Mouse (Mus musculus) embryonic fibroblast, embryonic 13.5 days (primary cell): ENCODE data around the gene Pinlyp. TPM values are rescaled to one million over a fixed set of nuclear protein-coding genes. Genes with fewer than 3 reads are reported as not detected.
"Not testable (repeated sequence)": the region's sequence is repeated elsewhere in the genome, so short reads cannot be mapped to it uniquely, and the experiment has no call there.

ENCODE experiments used
- H3K27ac ChIP-seq: 2 replicates; pipeline ENCODE4 v1.5.1; 2012; ENCODE audit warnings: low read length, control low read depth, inconsistent platforms; ENCODE audit not compliant: insufficient read depth
- H3K4me1 ChIP-seq: 2 replicates; pipeline ENCODE4 v1.6.1; 2011; ENCODE audit warnings: low read length; ENCODE audit not compliant: control insufficient read depth, insufficient read depth
- H3K4me3 ChIP-seq: 2 replicates; pipeline ENCODE4 v1.5.1; 2011; ENCODE audit warnings: mild to moderate bottlenecking, control low read depth, low read length; ENCODE audit not compliant: insufficient read depth
- CTCF ChIP-seq: IDR thresholded peaks from 2 replicates; pipeline ENCODE4 v1.5.1; 2011; ENCODE audit warnings: mild to moderate bottlenecking, control low read depth, low read length, moderate library complexity, borderline replicate concordance; ENCODE audit not compliant: insufficient read depth
- POLR2A ChIP-seq: IDR thresholded peaks from 2 replicates; pipeline ENCODE4 v1.6.1; 2011; ENCODE audit warnings: low read depth, mild to moderate bottlenecking, control low read depth, low read length, moderate library complexity
- polyA plus RNA-seq: library from polyadenylated mRNA; stranded (reverse); fragments of >200 nt; gene quantifications from 2 replicates; pipeline ENCODE4 v1.2.4, GENCODE M21; 2011; ENCODE audit warnings: low read depth; ENCODE audit not compliant: missing spikeins, insufficient read length

The Pinlyp gene
- polyA plus RNA-seq, 1 experiment, result not detected

DNA sequence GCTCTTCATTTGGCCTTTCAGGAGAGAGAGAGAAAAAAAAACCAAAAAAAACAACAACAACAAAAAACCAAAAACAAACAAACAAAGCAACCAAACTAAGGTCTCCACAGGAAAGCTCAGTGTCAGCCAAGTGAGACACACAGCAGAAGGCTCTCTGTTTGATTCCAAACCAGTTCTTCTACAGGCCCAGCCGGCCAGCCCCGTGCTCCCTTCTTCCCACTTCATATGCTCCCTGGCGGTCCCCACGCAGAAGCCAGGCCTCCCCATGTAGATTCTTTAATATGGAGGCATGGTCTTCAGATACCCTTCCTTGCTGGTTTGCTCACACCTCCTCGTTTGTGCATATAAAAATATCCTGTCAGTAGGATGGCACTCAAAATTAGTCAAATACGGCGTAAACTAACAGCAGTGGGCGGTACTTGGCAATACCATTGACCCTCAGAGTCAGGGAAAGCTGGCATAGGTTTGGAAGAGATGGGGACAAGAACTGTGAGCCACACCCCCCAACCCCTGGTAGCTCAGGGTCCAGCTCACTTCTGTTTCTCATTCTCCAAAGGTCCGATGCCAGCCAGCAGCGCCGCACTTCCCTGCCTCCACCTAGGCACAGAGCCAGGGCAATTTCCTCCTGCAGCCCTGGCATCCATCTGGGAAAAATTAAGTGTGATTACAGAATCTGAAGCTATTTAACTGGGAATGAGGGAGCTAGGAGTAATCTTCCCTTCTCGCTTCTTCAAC is 20.1 kb downstream of the Pinlyp start:
- Histone ChIP-seq H3K4me3 (no peak overlapping the region), H3K4me1 (0 out of 2 replicates have a peak, but pooled peaks cover 2% of the 10 kb centered on the region), H3K27ac (no peak overlapping the region)
- TF ChIP-seq POLR2A, result no peak
- TF ChIP-seq CTCF, result no peak

DNA sequence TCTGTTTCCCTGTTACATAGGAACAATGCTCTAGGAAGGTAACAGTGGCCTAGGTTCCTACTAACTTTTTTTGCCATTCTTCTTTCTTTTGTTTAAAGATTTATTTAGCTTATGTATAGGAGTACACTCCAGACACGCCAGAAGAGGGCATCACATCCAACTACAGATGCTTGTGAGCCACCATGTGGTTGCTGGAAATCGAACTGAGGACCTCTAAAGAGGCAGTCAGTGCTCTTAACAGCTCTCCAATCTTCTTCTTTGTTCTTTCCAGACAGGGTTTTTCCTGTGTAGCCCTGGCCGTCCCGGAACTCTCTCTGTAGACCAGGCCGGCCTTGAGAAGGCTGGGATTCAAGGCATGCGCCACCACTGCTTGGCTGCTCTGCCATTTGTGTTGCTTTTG is 20.9 kb downstream of the Pinlyp start:
- TF ChIP-seq POLR2A, result no peak
- no peak for TF ChIP-seq CTCF
- Histone ChIP-seq H3K27ac (no peak overlapping the region), H3K4me1 (0 out of 2 replicates have a peak, but pooled peaks cover 2% of the 10 kb centered on the region), H3K4me3 (no peak overlapping the region)

DNA sequence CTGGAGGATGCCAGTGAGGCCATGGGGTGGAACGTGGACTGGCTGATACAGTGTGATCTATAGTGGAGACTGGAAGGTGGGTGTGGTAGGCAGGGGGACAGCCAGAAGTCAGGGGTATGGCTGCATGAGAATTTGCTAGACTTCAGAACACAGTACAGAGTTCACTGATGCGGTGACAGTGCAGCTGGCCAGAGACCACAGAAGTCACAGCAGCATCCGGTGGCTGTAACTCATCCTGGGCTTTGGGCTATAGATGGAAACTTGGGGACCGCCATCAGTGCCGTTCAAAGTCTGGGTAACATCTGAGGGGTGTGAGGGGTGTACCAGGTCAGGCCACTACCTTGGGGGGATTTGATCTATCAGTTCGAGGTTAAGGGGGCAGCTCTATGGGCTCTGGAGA is 22.2 kb downstream of the Pinlyp start:
- H3K4me1 ChIP-seq, result no peaks in the 10 kb centered on the region
- no peak overlapping the region for H3K27ac ChIP-seq
- H3K4me3 ChIP-seq, result no peak overlapping the region
- no peak for TF ChIP-seq POLR2A
- no peak for TF ChIP-seq CTCF

DNA sequence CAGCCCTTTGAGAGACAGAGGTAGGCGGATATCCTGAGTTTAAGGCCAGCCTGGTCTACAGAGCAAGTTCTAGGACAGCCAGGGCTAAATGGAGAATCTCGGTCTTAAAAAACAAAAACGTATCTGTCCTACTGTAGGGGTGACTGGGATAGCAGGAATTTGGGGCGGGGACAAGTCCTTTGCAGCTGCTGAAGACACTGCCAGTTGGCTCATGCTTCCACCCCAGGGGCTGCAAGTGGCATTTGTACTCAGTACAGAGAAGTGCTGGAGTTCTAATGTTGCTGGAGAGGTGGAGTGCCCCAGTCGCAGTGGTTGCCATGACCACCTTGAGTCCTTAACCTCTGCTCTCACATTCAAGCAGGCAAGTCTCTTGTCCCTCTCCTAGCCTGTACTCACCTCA is 23.1 kb downstream of the Pinlyp start:
- H3K27ac ChIP-seq, result no peak overlapping the region
- H3K4me1 ChIP-seq, result no peaks in the 10 kb centered on the region
- no peak for TF ChIP-seq CTCF
- no peak for TF ChIP-seq POLR2A
- H3K4me3 ChIP-seq, result no peak overlapping the region

DNA sequence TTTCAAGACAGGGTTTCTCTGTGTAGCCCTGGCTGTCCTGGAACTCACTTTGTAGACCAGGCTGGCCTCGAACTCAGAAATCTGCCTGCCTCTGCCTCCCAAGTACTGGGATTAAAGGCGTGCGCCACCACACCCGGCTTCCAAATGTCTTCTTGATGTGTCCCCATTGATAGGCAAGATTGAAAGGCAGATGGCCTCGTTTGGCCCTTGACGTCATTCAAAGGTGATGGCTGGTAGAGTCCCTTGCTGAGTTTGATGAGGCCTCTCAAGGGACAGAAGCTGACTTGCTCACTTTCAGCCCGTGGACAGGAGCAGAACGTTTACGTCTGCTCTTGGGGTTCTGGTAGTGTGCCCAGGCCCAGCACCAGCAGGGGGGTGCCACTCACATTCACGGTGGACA is 25.9 kb downstream of the Pinlyp start:
- not testable (repeated sequence) for H3K4me1 ChIP-seq, H3K4me3 ChIP-seq, H3K27ac ChIP-seq

DNA sequence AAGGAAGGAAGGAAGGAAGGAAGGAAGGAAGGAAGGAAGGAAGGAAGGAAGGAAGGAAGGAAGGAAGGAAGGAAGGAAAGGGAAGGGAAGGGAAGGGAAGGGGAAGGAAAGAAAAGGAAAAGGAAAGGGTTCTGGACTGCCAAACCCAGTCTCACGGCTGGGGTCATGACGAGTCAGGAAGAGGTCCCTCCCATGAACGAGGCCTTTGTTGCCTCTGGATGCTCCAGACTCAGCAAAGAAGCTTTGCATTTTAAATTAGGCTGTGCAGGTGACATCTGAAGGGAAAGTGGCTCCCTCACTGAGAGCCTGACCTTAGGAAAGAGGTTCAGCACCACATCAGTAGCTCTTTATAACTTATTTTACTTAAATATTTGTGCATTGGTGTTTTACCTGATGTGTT is 26.8 kb downstream of the Pinlyp start:
- Histone ChIP-seq H3K4me3 (no peak overlapping the region), H3K27ac (no peak overlapping the region), H3K4me1 (no peaks in the 10 kb centered on the region)
- TF ChIP-seq POLR2A (no peak), CTCF (no peak)

DNA sequence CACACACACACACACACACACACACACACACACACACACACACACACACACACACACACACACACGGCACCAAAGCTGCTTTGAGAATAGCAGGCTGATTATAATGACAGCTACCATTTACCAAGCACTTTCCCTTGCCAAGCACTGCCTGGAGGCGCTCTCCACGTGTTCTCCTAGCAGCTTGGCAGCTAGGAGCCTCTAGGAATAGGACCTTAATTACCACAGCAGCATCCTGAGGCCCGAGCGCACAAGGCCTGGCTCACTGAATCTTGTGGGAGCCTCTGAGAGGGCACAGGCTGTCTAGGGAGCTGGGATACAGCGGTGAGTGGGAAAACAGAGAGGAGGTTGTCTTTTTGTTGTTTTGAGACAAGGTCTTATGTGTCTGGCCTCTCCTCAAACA is 28.3 kb downstream of the Pinlyp start:
- Histone ChIP-seq H3K4me1 (no peaks in the 10 kb centered on the region), H3K27ac (no peak overlapping the region), H3K4me3 (no peak overlapping the region)
- TF ChIP-seq CTCF, result no peak
- TF ChIP-seq POLR2A, result no peak

DNA sequence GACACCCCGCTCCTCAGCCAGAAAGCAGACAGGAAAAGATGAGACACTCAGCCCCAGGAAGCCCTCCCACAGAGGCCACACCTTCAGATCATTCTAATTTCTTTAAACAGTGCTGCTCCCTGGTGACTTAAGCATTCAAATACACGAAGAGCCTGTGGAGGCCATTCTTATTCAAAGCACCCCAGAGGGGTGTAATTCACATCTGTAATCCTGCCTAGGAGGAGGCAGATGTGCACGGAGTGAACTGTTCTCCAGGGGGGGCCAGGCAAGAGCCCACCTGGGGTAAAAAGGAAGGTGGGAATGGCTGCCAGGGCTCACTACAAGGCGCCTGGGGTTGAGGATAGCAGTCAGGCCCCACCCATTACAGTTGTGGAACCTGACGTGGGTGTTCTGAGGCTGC is 28.8 kb downstream of the Pinlyp start:
- TF ChIP-seq CTCF (no peak), POLR2A (no peak)
- Histone ChIP-seq H3K27ac (no peak overlapping the region), H3K4me3 (no peak overlapping the region), H3K4me1 (no peaks in the 10 kb centered on the region)

DNA sequence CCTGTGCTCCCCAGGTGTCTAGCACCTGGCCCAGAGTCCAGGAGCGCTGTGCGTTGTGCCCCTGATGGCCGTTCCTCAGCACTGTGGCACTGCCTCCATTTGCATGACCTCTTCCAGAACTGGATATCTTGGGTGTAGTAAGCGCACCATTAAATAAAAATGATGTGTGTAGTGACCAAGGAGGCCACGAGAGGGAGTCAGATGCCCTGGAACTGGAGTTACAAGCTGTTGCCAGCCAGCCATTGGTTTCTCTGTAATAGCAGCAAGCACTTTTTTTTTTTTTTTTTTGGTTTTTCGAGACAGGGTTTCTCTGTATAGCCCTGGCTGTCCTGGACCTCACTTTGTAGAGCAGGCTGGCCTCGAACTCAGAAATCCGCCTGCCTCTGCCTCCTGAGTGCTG is 29.6 kb downstream of the Pinlyp start:
- not testable (repeated sequence) for H3K4me1 ChIP-seq, H3K4me3 ChIP-seq, H3K27ac ChIP-seq

DNA sequence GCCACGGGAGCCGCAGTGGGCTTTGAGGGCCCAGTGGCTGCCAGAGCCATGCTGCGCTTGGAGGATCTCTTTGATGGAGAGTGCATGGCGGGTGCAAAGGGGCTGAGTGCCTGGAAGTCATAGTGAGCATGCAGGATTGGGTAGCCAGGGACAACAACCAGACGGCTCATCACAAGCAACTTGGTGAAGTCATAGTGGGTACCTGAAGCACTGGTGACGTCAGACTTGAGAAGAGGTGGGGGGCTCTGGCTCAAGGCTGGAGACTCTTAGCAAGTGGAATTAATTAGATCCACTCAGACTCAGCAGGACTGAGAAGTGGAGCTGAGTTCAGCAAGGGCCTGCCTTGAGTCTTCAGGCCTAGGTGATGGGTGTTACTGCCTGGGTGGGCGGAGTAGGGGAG is 33.6 kb downstream of the Pinlyp start, which contains the start of gene AC161166.1:
Gene AC161166.1 (minus strand): TSS at position 101 of the 400 bp plus-strand sequence.
- TF ChIP-seq CTCF (no peak), POLR2A (no peak)
- H3K4me1 ChIP-seq, result no peaks in the 10 kb centered on the region
- H3K4me3 ChIP-seq, result no peak within 1 kb of the TSS
- H3K27ac ChIP-seq, result no peak within 1 kb of the TSS

DNA sequence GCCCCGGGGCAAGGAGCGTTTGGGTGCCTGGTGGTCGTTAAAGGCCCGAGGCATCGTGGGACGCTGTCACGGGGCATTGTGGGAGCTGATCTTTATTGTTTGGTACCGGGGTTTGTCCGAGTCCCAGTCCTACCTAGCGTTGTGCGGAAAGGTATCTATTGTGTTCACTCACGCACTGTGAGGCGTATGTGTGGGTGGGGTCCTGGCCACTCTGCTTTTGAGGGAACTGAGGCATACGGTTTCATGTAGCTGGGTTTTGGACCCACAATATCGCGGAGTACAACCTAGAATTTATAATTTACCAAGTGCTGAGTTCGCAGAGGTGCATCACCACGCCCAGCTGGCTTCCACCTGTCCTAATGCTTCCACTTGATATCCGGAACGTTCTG is 38.2 kb downstream of the Pinlyp start:
- Histone ChIP-seq H3K27ac (peak overlapping the region; percentile 97), H3K4me1 (peaks cover 3% of the 10 kb centered on the region; the same call in 1 of the 2 replicates), H3K4me3 (peak overlapping the region; percentile 68)
- TF ChIP-seq POLR2A (no peak), CTCF (no peak)
